Mouse (Mus musculus): ENCODE results near the gene Celsr1. TPM values are rescaled to one million over a fixed set of nuclear protein-coding genes. Genes with fewer than 3 reads are reported as not detected.
"Not testable (repeated sequence)": the region's sequence is repeated elsewhere in the genome, so short reads cannot be mapped to it uniquely, and the experiment has no call there.

The Celsr1 gene
- polyA plus RNA-seq, 1 experiment from 2014 or later: 2.7 TPM

- H3K9me3 ChIP-seq: no peaks in the 10 kb centered on the region
- 96% methylated on average over 7 of the region's 7 CpGs for WGBS
- peak overlapping the region; percentile 98; the same call in 1 of the 2 replicates for H3K9ac ChIP-seq (replicated peaks)
- ATAC-seq: no peak
- H3K4me2 ChIP-seq (replicated peaks): peak overlapping the region; percentile 83
- H3K27me3 ChIP-seq: no peaks in the 10 kb centered on the region
- H3K27ac ChIP-seq: no peak overlapping the region
- peaks cover 50% of the 10 kb centered on the region for H3K4me1 ChIP-seq (replicated peaks)
- peaks cover 4% of the 10 kb centered on the region; the same call in 1 of the 2 replicates for H3K36me3 ChIP-seq
- peak overlapping the region; percentile 86 for H3K4me3 ChIP-seq (replicated peaks)
Measured at GRCm38 (mm10) chr15:86061221-86061620, 27.6 kb upstream of the Celsr1 start.

- no peaks in the 10 kb centered on the region; the same call in 1 of the 2 replicates for H3K36me3 ChIP-seq
- H3K27ac ChIP-seq: no peak overlapping the region
- WGBS: 85% methylated on average over 12 of the region's 12 CpGs
- H3K4me2 ChIP-seq (replicated peaks): peak overlapping the region; percentile 83
- H3K27me3 ChIP-seq: no peaks in the 10 kb centered on the region
- H3K4me3 ChIP-seq (replicated peaks): peak overlapping the region; percentile 86
- no peaks in the 10 kb centered on the region for H3K9me3 ChIP-seq
- H3K9ac ChIP-seq (replicated peaks): peak overlapping the region; percentile 98
- H3K4me1 ChIP-seq (replicated peaks): peaks cover 50% of the 10 kb centered on the region
- no peak for ATAC-seq
Measured at GRCm38 (mm10) chr15:86060581-86060980, 27.0 kb upstream of the Celsr1 start.

- H3K9me3 ChIP-seq: no peaks in the 10 kb centered on the region
- ATAC-seq: no peak
- WGBS: 74% methylated on average over 7 of the region's 7 CpGs
- H3K4me1 ChIP-seq (replicated peaks): peaks cover 50% of the 10 kb centered on the region
- H3K27ac ChIP-seq: no peak overlapping the region
- peak overlapping the region; percentile 98 for H3K9ac ChIP-seq (replicated peaks)
- no peaks in the 10 kb centered on the region for H3K36me3 ChIP-seq
- peak overlapping the region; percentile 86 for H3K4me3 ChIP-seq (replicated peaks)
- H3K27me3 ChIP-seq: no peaks in the 10 kb centered on the region
- H3K4me2 ChIP-seq (replicated peaks): peak overlapping the region; percentile 83
Measured at GRCm38 (mm10) chr15:86059835-86060380, 26.3 kb upstream of the Celsr1 start.

GRCm38 (mm10) chr15:86058931-86059834 is 25.6 kb upstream of the Celsr1 start:
- Histone ChIP-seq H3K27ac (peak overlapping the region; percentile 90), H3K9me3 (no peaks in the 10 kb centered on the region), H3K4me3 (replicated peaks) (peak overlapping the region; percentile 86), H3K9ac (replicated peaks) (peak overlapping the region; percentile 98), H3K27me3 (no peaks in the 10 kb centered on the region), H3K36me3 (no peaks in the 10 kb centered on the region), H3K4me1 (replicated peaks) (peaks cover 50% of the 10 kb centered on the region), H3K4me2 (replicated peaks) (peak overlapping the region; percentile 83)
- WGBS: 1% methylated on average over 49 of the region's 49 CpGs
- peak; percentile 78 for ATAC-seq

GRCm38 (mm10) chr15:86058394-86058915 is 24.9 kb upstream of the Celsr1 start:
- Histone ChIP-seq H3K4me1 (replicated peaks) (peaks cover 50% of the 10 kb centered on the region), H3K4me3 (replicated peaks) (peak overlapping the region; percentile 86), H3K36me3 (no peaks in the 10 kb centered on the region), H3K4me2 (replicated peaks) (peak overlapping the region; percentile 83), H3K9me3 (no peaks in the 10 kb centered on the region), H3K9ac (replicated peaks) (peak overlapping the region; percentile 98), H3K27ac (peak overlapping the region; percentile 90), H3K27me3 (no peaks in the 10 kb centered on the region)
- peak; percentile 67 for ATAC-seq
- WGBS: under 1% methylated on average over 42 of the region's 70 CpGs

GRCm38 (mm10) chr15:86057908-86058307 is 24.3 kb upstream of the Celsr1 start:
- Histone ChIP-seq H3K4me1 (replicated peaks) (peaks cover 49% of the 10 kb centered on the region), H3K4me3 (replicated peaks) (peak overlapping the region; percentile 86)

GRCm38 (mm10) chr15:86057413-86057812 is 23.8 kb upstream of the Celsr1 start, which contains the start of gene Gramd4:
Gene Gramd4, plus strand, starts transcription at chr15:86057695.
- WGBS: 36% methylated on average over 6 of the region's 6 CpGs
- H3K27ac ChIP-seq: peak within 1 kb of the TSS; percentile 90
- H3K9me3 ChIP-seq: no peaks in the 10 kb centered on the region
- H3K27me3 ChIP-seq: no peaks in the 10 kb centered on the region
- peak within 1 kb of the TSS; percentile 83 for H3K4me2 ChIP-seq (replicated peaks)
- no peaks in the 10 kb centered on the region for H3K36me3 ChIP-seq
- H3K4me1 ChIP-seq (replicated peaks): peaks cover 44% of the 10 kb centered on the region
- H3K9ac ChIP-seq (replicated peaks): peak within 1 kb of the TSS; percentile 98
- H3K4me3 ChIP-seq (replicated peaks): peak within 1 kb of the TSS; percentile 86
- ATAC-seq: no peak

More at GRCm38 (mm10) chr15:86057908-86058307, 24.3 kb upstream of the Celsr1 start:
- peak overlapping the region; percentile 83 for H3K4me2 ChIP-seq (replicated peaks)
- peak overlapping the region; percentile 90 for H3K27ac ChIP-seq
- no peaks in the 10 kb centered on the region for H3K27me3 ChIP-seq
- WGBS: 6% methylated on average over 7 of the region's 7 CpGs
- H3K36me3 ChIP-seq: no peaks in the 10 kb centered on the region
- no peaks in the 10 kb centered on the region for H3K9me3 ChIP-seq
- peak overlapping the region; percentile 98 for H3K9ac ChIP-seq (replicated peaks)
- peak; percentile 49; the same call in 1 of the 2 replicates for ATAC-seq

- Histone ChIP-seq H3K4me1 (replicated peaks) (peaks cover 33% of the 10 kb centered on the region), H3K27me3 (no peaks in the 10 kb centered on the region), H3K27ac (no peak overlapping the region), H3K4me3 (replicated peaks) (no peak overlapping the region), H3K4me2 (replicated peaks) (no peak overlapping the region), H3K9ac (replicated peaks) (no peak overlapping the region), H3K9me3 (no peaks in the 10 kb centered on the region), H3K36me3 (no peaks in the 10 kb centered on the region)
- WGBS: 93% methylated on average over 5 of the region's 5 CpGs
- ATAC-seq: no peak
Measured at GRCm38 (mm10) chr15:86056221-86056760, 22.7 kb upstream of the Celsr1 start.

GRCm38 (mm10) chr15:86054861-86055260 is 21.3 kb upstream of the Celsr1 start:
- WGBS: 59% methylated on average over 3 of the region's 3 CpGs
- H3K27me3 ChIP-seq, ATAC-seq: not testable (repeated sequence)

GRCm38 (mm10) chr15:86053890-86054536 is 20.4 kb upstream of the Celsr1 start:
- 34% methylated on average over 2 of the region's 2 CpGs for WGBS
- no peak overlapping the region for H3K4me3 ChIP-seq (replicated peaks)
- no peaks in the 10 kb centered on the region for H3K9me3 ChIP-seq
- H3K4me1 ChIP-seq (replicated peaks): peaks cover 11% of the 10 kb centered on the region
- H3K4me2 ChIP-seq (replicated peaks): no peak overlapping the region
- no peak overlapping the region for H3K27ac ChIP-seq
- ATAC-seq: peak; percentile 41
- no peak overlapping the region for H3K9ac ChIP-seq (replicated peaks)
- H3K27me3 ChIP-seq: no peaks in the 10 kb centered on the region
- H3K36me3 ChIP-seq: no peaks in the 10 kb centered on the region

More at GRCm38 (mm10) chr15:86054861-86055260, 21.3 kb upstream of the Celsr1 start:
- H3K9ac ChIP-seq (replicated peaks); H3K36me3 ChIP-seq; H3K27ac ChIP-seq; H3K9me3 ChIP-seq; H3K4me2 ChIP-seq (replicated peaks); H3K4me3 ChIP-seq (replicated peaks): not testable (repeated sequence)
- H3K4me1 ChIP-seq (replicated peaks): peaks cover 19% of the 10 kb centered on the region

- Histone ChIP-seq H3K4me3 (replicated peaks) (no peak overlapping the region), H3K4me2 (replicated peaks) (no peak overlapping the region), H3K36me3 (no peaks in the 10 kb centered on the region), H3K4me1 (replicated peaks) (no peaks in the 10 kb centered on the region), H3K27ac (no peak overlapping the region), H3K9me3 (no peaks in the 10 kb centered on the region), H3K27me3 (no peaks in the 10 kb centered on the region), H3K9ac (replicated peaks) (no peak overlapping the region)
- ATAC-seq: no peak
- WGBS: 63% methylated on average over 6 of the region's 6 CpGs
Measured at GRCm38 (mm10) chr15:86051878-86052478, 18.4 kb upstream of the Celsr1 start.

Data from midbrain, embryonic 13.5 days (tissue).